Mouse (Mus musculus): ENCODE data around the gene Eral1. TPM values are rescaled to one million over a fixed set of nuclear protein-coding genes. Genes with fewer than 3 reads are reported as not detected.

The Eral1 gene
- total and polyA plus RNA-seq, 3 experiments = 25.0 to 34.9 (median 28.2) TPM

GRCm38 (mm10) chr11:78121176-78121575 is 41.0 kb upstream of the Eral1 start:
- no peak overlapping the region for H3K9ac ChIP-seq (ENCODE audit: low read depth, low read length)
- peaks cover 19% of the 10 kb centered on the region for H3K4me1 ChIP-seq (ENCODE audit: control insufficient read depth, insufficient read depth, low read length)
- WGBS = 20% methylated on average over 5 of the region's 5 CpGs
- DNase-seq = no peak
- intact Hi-C loops (cut with DNase I) = no loop called here
- H3K36me3 ChIP-seq (ENCODE audit: control insufficient read depth, insufficient read depth, low read length) = peaks cover 26% of the 10 kb centered on the region
- TF ChIP-seq EP300 (IDR thresholded peaks at IDR 0.05; ENCODE audit: insufficient read depth, low read depth, low read length) (no peak), CTCF (IDR thresholded peaks at IDR 0.05) (no peak), POLR2A (IDR thresholded peaks at IDR 0.05; ENCODE audit: insufficient read depth, low read depth, low read length) (no peak)
- H3K79me2 ChIP-seq (replicated peaks; ENCODE audit: control insufficient read depth, insufficient read depth, low read length) = peaks cover 4% of the 10 kb centered on the region
- H3K4me3 ChIP-seq = no peak overlapping the region
- peak overlapping the region; percentile 36 for H3K27ac ChIP-seq
- no peaks in the 10 kb centered on the region for H3K27me3 ChIP-seq (ENCODE audit: control insufficient read depth, insufficient read depth, low read length)

- H3K4me1 ChIP-seq (ENCODE audit: control insufficient read depth, insufficient read depth, low read length) = peaks cover 17% of the 10 kb centered on the region
- 23% methylated on average over 8 of the region's 8 CpGs for WGBS
- no peak for TF ChIP-seq CTCF (IDR thresholded peaks at IDR 0.05)
- TF ChIP-seq EP300 (IDR thresholded peaks at IDR 0.05; ENCODE audit: insufficient read depth, low read depth, low read length) = no peak
- TF ChIP-seq POLR2A (IDR thresholded peaks at IDR 0.05; ENCODE audit: insufficient read depth, low read depth, low read length) = no peak
- no peak for DNase-seq
- no peaks in the 10 kb centered on the region for H3K27me3 ChIP-seq (ENCODE audit: control insufficient read depth, insufficient read depth, low read length)
- intact Hi-C loops (cut with DNase I) = no loop called here
- H3K4me3 ChIP-seq = no peak overlapping the region
- no peak overlapping the region; the same call in 1 of the 2 replicates for H3K27ac ChIP-seq
- H3K36me3 ChIP-seq (ENCODE audit: control insufficient read depth, insufficient read depth, low read length) = peaks cover 26% of the 10 kb centered on the region
- H3K9ac ChIP-seq (ENCODE audit: low read depth, low read length) = peak overlapping the region; percentile 28; the same call in 1 of the 2 replicates
- H3K79me2 ChIP-seq (replicated peaks; ENCODE audit: control insufficient read depth, insufficient read depth, low read length) = peaks cover 7% of the 10 kb centered on the region
Observed at GRCm38 (mm10) chr11:78119898-78120297, 39.7 kb upstream of the Eral1 start.

DNA sequence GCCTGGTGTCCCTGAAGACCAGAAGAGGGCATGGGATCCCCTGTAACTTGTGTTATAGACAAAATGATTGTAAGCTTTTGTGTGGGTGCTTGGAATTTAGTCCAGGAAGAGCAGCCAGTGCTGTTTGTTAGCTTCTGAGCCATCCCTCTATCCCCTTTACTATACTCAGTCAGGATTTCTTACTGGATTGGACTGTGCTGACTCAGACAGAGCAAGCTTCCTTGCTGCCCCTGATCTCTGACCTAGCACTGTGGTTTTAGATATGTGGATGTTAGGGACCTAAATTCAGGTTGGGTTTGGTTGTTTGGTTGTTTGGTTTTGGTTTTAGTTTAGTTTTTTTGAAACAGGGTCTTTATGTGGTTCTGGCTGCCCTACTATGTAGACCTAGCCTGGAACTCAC is 38.3 kb upstream of the Eral1 start:
- peaks cover 19% of the 10 kb centered on the region for H3K4me1 ChIP-seq (ENCODE audit: control insufficient read depth, insufficient read depth, low read length)
- no peak overlapping the region for H3K27ac ChIP-seq
- intact Hi-C loops (cut with DNase I) = no loop called here
- H3K27me3 ChIP-seq (ENCODE audit: control insufficient read depth, insufficient read depth, low read length) = no peaks in the 10 kb centered on the region
- TF ChIP-seq POLR2A (IDR thresholded peaks at IDR 0.05; ENCODE audit: insufficient read depth, low read depth, low read length) (no peak), CTCF (IDR thresholded peaks at IDR 0.05) (no peak), EP300 (IDR thresholded peaks at IDR 0.05; ENCODE audit: insufficient read depth, low read depth, low read length) (no peak)
- H3K4me3 ChIP-seq = no peak overlapping the region
- no peak overlapping the region for H3K9ac ChIP-seq (ENCODE audit: low read depth, low read length)
- H3K36me3 ChIP-seq (ENCODE audit: control insufficient read depth, insufficient read depth, low read length) = peaks cover 27% of the 10 kb centered on the region
- no peak for DNase-seq
- H3K79me2 ChIP-seq (replicated peaks; ENCODE audit: control insufficient read depth, insufficient read depth, low read length) = peaks cover 7% of the 10 kb centered on the region

DNA sequence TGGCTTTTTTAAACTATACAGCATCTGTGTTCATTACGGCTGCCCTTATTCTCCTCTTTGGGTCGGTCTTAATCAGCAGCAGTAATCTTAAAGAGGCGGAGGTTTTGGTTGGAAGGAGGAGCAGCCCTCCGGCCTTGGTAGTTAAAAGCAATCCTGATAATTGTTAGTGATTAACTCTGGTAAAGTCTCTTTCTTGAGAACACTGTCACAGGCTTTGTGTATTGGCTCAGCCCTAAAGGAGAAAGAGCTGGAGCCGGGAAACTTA is 35.9 kb upstream of the Eral1 start:
- H3K27ac ChIP-seq = no peak overlapping the region; the same call in 1 of the 2 replicates
- H3K79me2 ChIP-seq (replicated peaks; ENCODE audit: control insufficient read depth, insufficient read depth, low read length) = peaks cover 7% of the 10 kb centered on the region
- H3K27me3 ChIP-seq (ENCODE audit: control insufficient read depth, insufficient read depth, low read length) = no peaks in the 10 kb centered on the region
- intact Hi-C loops (cut with DNase I) = loop anchor here (2.0 kb wide), 1 partner anchor 19 kb away; no protein-coding TSS in a partner anchor
- H3K9ac ChIP-seq (ENCODE audit: low read depth, low read length) = peak overlapping the region; percentile 79; the same call in 1 of the 2 replicates
- 37% methylated on average over 5 of the region's 5 CpGs for WGBS
- peaks cover 12% of the 10 kb centered on the region for H3K4me1 ChIP-seq (ENCODE audit: control insufficient read depth, insufficient read depth, low read length)
- H3K4me3 ChIP-seq = no peak overlapping the region
- DNase-seq = no peak
- TF ChIP-seq POLR2A (IDR thresholded peaks at IDR 0.05; ENCODE audit: insufficient read depth, low read depth, low read length) (no peak), CTCF (IDR thresholded peaks at IDR 0.05) (no peak), EP300 (IDR thresholded peaks at IDR 0.05; ENCODE audit: insufficient read depth, low read depth, low read length) (no peak)
- H3K36me3 ChIP-seq (ENCODE audit: control insufficient read depth, insufficient read depth, low read length) = peaks cover 23% of the 10 kb centered on the region

GRCm38 (mm10) chr11:78115367-78116145 is 35.4 kb upstream of the Eral1 start:
- intact Hi-C loops (cut with DNase I) = loop anchor here (2.0 kb wide), 1 partner anchor 19 kb away; no protein-coding TSS in a partner anchor
- Histone ChIP-seq H3K79me2 (replicated peaks; ENCODE audit: control insufficient read depth, insufficient read depth, low read length) (peaks cover 7% of the 10 kb centered on the region), H3K27ac (peak overlapping the region; percentile 64), H3K27me3 (ENCODE audit: control insufficient read depth, insufficient read depth, low read length) (no peaks in the 10 kb centered on the region), H3K4me1 (ENCODE audit: control insufficient read depth, insufficient read depth, low read length) (peaks cover 12% of the 10 kb centered on the region), H3K9ac (ENCODE audit: low read depth, low read length) (peak overlapping the region; percentile 79), H3K36me3 (ENCODE audit: control insufficient read depth, insufficient read depth, low read length) (peaks cover 20% of the 10 kb centered on the region), H3K4me3 (peak overlapping the region; percentile 72)
- DNase-seq = peak; percentile 89 to 94
- no peak for TF ChIP-seq CTCF (IDR thresholded peaks at IDR 0.05)
- TF ChIP-seq POLR2A (IDR thresholded peaks at IDR 0.05; ENCODE audit: insufficient read depth, low read depth, low read length) = no peak
- no peak for TF ChIP-seq EP300 (IDR thresholded peaks at IDR 0.05; ENCODE audit: insufficient read depth, low read depth, low read length)
- 4% methylated on average over 36 of the region's 37 CpGs for WGBS

DNA sequence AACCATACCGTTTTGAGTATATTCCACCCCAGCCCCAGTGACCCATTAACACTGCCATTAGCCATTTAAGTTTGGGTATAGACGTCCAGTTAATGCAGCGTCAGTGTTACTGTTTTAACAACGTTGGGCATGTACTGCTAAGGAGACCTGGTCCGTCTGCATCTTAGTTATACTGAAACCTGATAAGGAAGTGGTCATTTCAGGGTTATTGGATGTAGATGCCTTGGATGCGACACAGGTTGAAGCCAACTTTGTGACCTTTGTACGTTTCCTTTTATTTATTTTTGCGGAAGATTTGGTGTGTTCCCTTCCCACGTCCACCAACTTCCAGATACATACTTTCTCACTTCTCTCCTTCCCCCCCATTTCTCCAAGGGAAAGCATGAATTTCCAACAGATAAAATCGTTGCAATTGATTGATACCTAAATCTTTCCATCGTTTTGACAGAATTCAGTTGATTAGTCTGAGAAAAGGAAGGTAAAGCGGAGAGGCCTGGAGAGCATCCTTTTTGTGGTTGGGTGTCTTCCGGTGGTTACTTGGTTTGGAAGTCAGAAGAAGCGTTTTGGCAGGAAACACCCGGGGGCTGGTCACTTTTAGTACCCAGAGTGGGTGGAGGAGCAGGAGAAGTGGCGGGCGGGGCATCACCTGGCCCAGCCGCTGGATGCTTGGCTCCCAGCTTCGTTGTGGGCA is 34.6 kb upstream of the Eral1 start:
- WGBS = 10% methylated on average over 19 of the region's 19 CpGs
- Histone ChIP-seq H3K36me3 (ENCODE audit: control insufficient read depth, insufficient read depth, low read length) (peaks cover 16% of the 10 kb centered on the region), H3K79me2 (replicated peaks; ENCODE audit: control insufficient read depth, insufficient read depth, low read length) (peaks cover 6% of the 10 kb centered on the region), H3K4me3 (peak overlapping the region; percentile 72), H3K27me3 (ENCODE audit: control insufficient read depth, insufficient read depth, low read length) (no peaks in the 10 kb centered on the region), H3K9ac (ENCODE audit: low read depth, low read length) (peak overlapping the region; percentile 64), H3K4me1 (ENCODE audit: control insufficient read depth, insufficient read depth, low read length) (peaks cover 6% of the 10 kb centered on the region), H3K27ac (peak overlapping the region; percentile 64)
- intact Hi-C loops (cut with DNase I) = no loop called here
- no peak for DNase-seq
- TF ChIP-seq POLR2A (IDR thresholded peaks at IDR 0.05; ENCODE audit: insufficient read depth, low read depth, low read length) (no peak), CTCF (IDR thresholded peaks at IDR 0.05) (no peak), EP300 (IDR thresholded peaks at IDR 0.05; ENCODE audit: insufficient read depth, low read depth, low read length) (no peak)
